8 mouse cellular contexts compared by ENCODE assay signal in genomic region chr10:8804292-8804691, GRCm38 (mm10).
DNase-seq lines count a peak whose midpoint lies in the region; ATAC-seq and TF ChIP-seq lines count a peak whose summit lies in the region.

No protein-coding gene starts in this region.

- H3K27ac ChIP-seq in kidney, adult 2 months (ENCODE audit: insufficient read depth, low read depth, low read length), result peak overlapping the region; percentile 44
- no peak overlapping the region for H3K27ac ChIP-seq in kidney, embryonic 14.5 days (ENCODE audit: low read depth, low read length)
- H3K27ac ChIP-seq in forebrain, embryonic 12.5 days, result 0 out of 2 replicates have a peak overlapping the region, but pooled peaks have one; percentile 9
- H3K27ac ChIP-seq in hindbrain, embryonic 16.5 days (ENCODE audit: low read depth, low read length), result no peak overlapping the region

- no peaks in the 10 kb centered on the region for H3K27me3 ChIP-seq in kidney, adult 2 months (replicated peaks; ENCODE audit: control insufficient read depth, insufficient read depth, low read length)
- no peaks in the 10 kb centered on the region for H3K27me3 ChIP-seq in kidney, embryonic 14.5 days (ENCODE audit: control insufficient read depth, insufficient read depth, low read length)
- no peaks in the 10 kb centered on the region for H3K27me3 ChIP-seq in forebrain, embryonic 12.5 days
- H3K27me3 ChIP-seq in hindbrain, embryonic 16.5 days (replicated peaks; ENCODE audit: control insufficient read depth, insufficient read depth, low read length), result no peaks in the 10 kb centered on the region

- intact Hi-C loops in left cerebral cortex, postnatal 4 days (cut with DNase I), result no loop called here

- 0 out of 2 replicates have a peak, but pooled peaks cover 3% of the 10 kb centered on the region for H3K9me3 ChIP-seq in kidney, embryonic 14.5 days (ENCODE audit: control insufficient read depth, low read length)
- peaks cover under 1% of the 10 kb centered on the region; the same call in 1 of the 2 replicates for H3K9me3 ChIP-seq in forebrain, embryonic 12.5 days
- no peaks in the 10 kb centered on the region for H3K9me3 ChIP-seq in hindbrain, embryonic 16.5 days (ENCODE audit: control insufficient read depth, low read length)

- TF ChIP-seq CTCF in kidney, adult 2 months (conservative IDR thresholded peaks at IDR 0.05; ENCODE audit: insufficient read depth, insufficient read length, low read depth, low read length), result no peak

- H3K4me3 ChIP-seq in kidney, adult 2 months (ENCODE audit: insufficient read depth, low read depth, low read length), result no peak overlapping the region
- no peak overlapping the region for H3K4me3 ChIP-seq in kidney, embryonic 14.5 days (ENCODE audit: low read length)
- no peak overlapping the region for H3K4me3 ChIP-seq in forebrain, embryonic 12.5 days (replicated peaks)
- H3K4me3 ChIP-seq in hindbrain, embryonic 16.5 days (ENCODE audit: low read length), result no peak overlapping the region

- peak; percentile 78 for DNase-seq in kidney, adult 2 months
- peak; percentile 57 for DNase-seq in left cerebral cortex, postnatal 4 days
- DNase-seq in naive thymus-derived CD4-positive, alpha-beta T cell, adult 2 months (ENCODE audit: low read depth), result peak; percentile 5
- DNase-seq in testis, postnatal 10 days (ENCODE audit: low spot score), result no peak
- DNase-seq in ovary, postnatal 14 days (ENCODE audit: low spot score), result no peak

- H3K36me3 ChIP-seq in kidney, adult 2 months (ENCODE audit: control insufficient read depth, insufficient read depth, low read length), result no peaks in the 10 kb centered on the region
- 0 out of 2 replicates have a peak, but pooled peaks cover 3% of the 10 kb centered on the region for H3K36me3 ChIP-seq in kidney, embryonic 14.5 days (ENCODE audit: control insufficient read depth, insufficient read depth, low read length)
- H3K36me3 ChIP-seq in forebrain, embryonic 12.5 days (replicated peaks), result 0 out of 2 replicates have a peak, but pooled peaks cover 1% of the 10 kb centered on the region
- no peaks in the 10 kb centered on the region for H3K36me3 ChIP-seq in hindbrain, embryonic 16.5 days (ENCODE audit: control insufficient read depth, insufficient read depth, low read length)

- no peak overlapping the region for H3K9ac ChIP-seq in kidney, embryonic 14.5 days (ENCODE audit: low read depth, low read length)
- H3K9ac ChIP-seq in forebrain, embryonic 12.5 days, result no peak overlapping the region
- no peak overlapping the region for H3K9ac ChIP-seq in hindbrain, embryonic 16.5 days (ENCODE audit: low read depth, low read length)

- WGBS in kidney, adult 2 months, result 32% methylated on average over 8 of the region's 8 CpGs
- 43% methylated on average over 8 of the region's 8 CpGs for WGBS in kidney, embryonic 14.5 days
- 49% methylated on average over 8 of the region's 8 CpGs for WGBS in forebrain, embryonic 12.5 days
- WGBS in hindbrain, embryonic 16.5 days, result 23% methylated on average over 8 of the region's 8 CpGs

- H3K4me1 ChIP-seq in kidney, adult 2 months (ENCODE audit: control insufficient read depth, insufficient read depth, low read length), result peaks cover 40% of the 10 kb centered on the region
- peaks cover 8% of the 10 kb centered on the region for H3K4me1 ChIP-seq in kidney, embryonic 14.5 days (ENCODE audit: control insufficient read depth, insufficient read depth, low read length)
- H3K4me1 ChIP-seq in forebrain, embryonic 12.5 days, result peaks cover 27% of the 10 kb centered on the region
- H3K4me1 ChIP-seq in hindbrain, embryonic 16.5 days (ENCODE audit: control insufficient read depth, insufficient read depth, low read depth, low read length), result peaks cover 14% of the 10 kb centered on the region

- no peak overlapping the region for H3K4me2 ChIP-seq in kidney, embryonic 14.5 days (replicated peaks; ENCODE audit: low read depth, low read length)
- H3K4me2 ChIP-seq in forebrain, embryonic 12.5 days, result no peak overlapping the region
- H3K4me2 ChIP-seq in hindbrain, embryonic 16.5 days (ENCODE audit: low read length), result no peak overlapping the region

- ATAC-seq in kidney, embryonic 14.5 days (ENCODE audit: low FRiP score, low TSS enrichment), result no peak
- peak; percentile 61; the same call in 1 of the 2 replicates for ATAC-seq in forebrain, embryonic 12.5 days (ENCODE audit: low FRiP score)
- peak; percentile 34; the same call in 1 of the 2 replicates for ATAC-seq in hindbrain, embryonic 16.5 days

- no peak for TF ChIP-seq POLR2A in kidney, adult 2 months (IDR thresholded peaks at IDR 0.05; ENCODE audit: low read depth, low read length)

Comparison
In these comparisons a context has a peak if more than half of its experiments do, and no peak if none do; other contexts are left out.
1. H3K27ac ChIP-seq: peak in kidney, adult 2 months (single experiment) and forebrain, embryonic 12.5 days (single experiment); none in kidney, embryonic 14.5 days (single experiment) and hindbrain, embryonic 16.5 days (single experiment).
2. DNase-seq: peak in kidney, adult 2 months (single experiment), left cerebral cortex, postnatal 4 days (single experiment) and naive thymus-derived CD4-positive, alpha-beta T cell, adult 2 months (single experiment); none in testis, postnatal 10 days (single experiment) and ovary, postnatal 14 days (single experiment).